Mouse (Mus musculus) forebrain, embryonic 14.5 days (tissue): ENCODE results near the gene Ankrd2. TPM values are rescaled to one million over a fixed set of nuclear protein-coding genes. Genes with fewer than 3 reads are reported as not detected.
A peak's percentile ranks its signal among the peaks of the same experiment; 100 is the strongest.

Experiments
- ATAC-seq: fragments of 200-750 bp; cut with Nextera tagmentation; 2 replicates; pipeline ENCODE4 v1.8.0; 2017; ENCODE audit warnings: mild to moderate bottlenecking, moderate library complexity
- DNase-seq: peaks from one replicate; pipeline ENCODE4 v3.0.0-alpha.2; 2015; ENCODE audit warnings: low spot score
- H3K27ac ChIP-seq: fragments of 300-500 bp; sonication (generic); 2 replicates; pipeline ENCODE4 v1.5.1; 2014; ENCODE audit warnings: low read depth, mild to moderate bottlenecking, control low read depth, low read length, moderate library complexity
- H3K27me3 ChIP-seq: fragments of 300-500 bp; sonication (generic); replicated peaks from 2 replicates; pipeline ENCODE4 v1.6.1; 2014; ENCODE audit warnings: low read length, control low read depth, mixed read lengths; ENCODE audit not compliant: control insufficient read depth, insufficient read depth
- H3K36me3 ChIP-seq: fragments of 300-500 bp; sonication (generic); 2 replicates; pipeline ENCODE4 v1.6.1; 2014; ENCODE audit warnings: low read length, control low read depth; ENCODE audit not compliant: control insufficient read depth, insufficient read depth
- H3K4me1 ChIP-seq: fragments of 300-500 bp; sonication (generic); 2 replicates; pipeline ENCODE4 v1.6.1; 2014; ENCODE audit warnings: antibody characterized with exemption, low read length, control low read depth; ENCODE audit not compliant: control insufficient read depth, insufficient read depth
- H3K4me2 ChIP-seq: fragments of 300-500 bp; sonication (generic); 2 replicates; pipeline ENCODE4 v1.6.1; 2014; ENCODE audit warnings: mild to moderate bottlenecking, control low read depth, low read length
- H3K4me3 ChIP-seq: fragments of 300-500 bp; sonication (generic); 2 replicates; pipeline ENCODE4 v1.5.1; 2014; ENCODE audit warnings: low read depth, low read length, control low read depth
- H3K9ac ChIP-seq: fragments of 300-500 bp; sonication (generic); 2 replicates; pipeline ENCODE4 v1.6.1; 2014; ENCODE audit warnings: mild to moderate bottlenecking, low read length, control low read depth, moderate library complexity
- H3K9me3 ChIP-seq: fragments of 300-500 bp; sonication (generic); replicated peaks from 2 replicates; pipeline ENCODE4 v1.6.1; 2016; ENCODE audit warnings: low read length, control low read depth, mixed read lengths; ENCODE audit not compliant: control insufficient read depth
- WGBS: fragments of 180-500 bp; shearing (Covaris S2); extraction: QIAGEN DNeasy Blood & Tissue Kit; methylation state at CpG from one replicate; pipeline ENCODE4 v1.1.7; 2014; 5-methylcytosine and 5-hydroxymethylcytosine counted together
- polyA plus RNA-seq: library from polyadenylated mRNA; unstranded; fragments of >200 nt; fragmentation: Nextera tagmentation; extraction: Ambion mirVana; gene quantifications from 2 replicates; pipeline ENCODE4 v1.2.1, GENCODE M21; 2014

Gene Ankrd2
- polyA plus RNA-seq, 1 experiment from 2014 or later, result 0.47 TPM

- ATAC-seq (peak; percentile 98), DNase-seq (peak; percentile 100)
- Histone ChIP-seq H3K9ac (peak within 1 kb of the TSS; percentile 90), H3K4me2 (peak within 1 kb of the TSS; percentile 89), H3K27me3 (no peaks in the 10 kb centered on the region), H3K27ac (peak within 1 kb of the TSS; percentile 77), H3K4me3 (peak within 1 kb of the TSS; percentile 91), H3K36me3 (0 out of 2 replicates have a peak, but pooled peaks cover 6% of the 10 kb centered on the region), H3K9me3 (no peaks in the 10 kb centered on the region), H3K4me1 (peaks cover 23% of the 10 kb centered on the region)
- WGBS, result under 1% methylated on average over 43 of the region's 55 CpGs
Measured at GRCm38 (mm10) chr19:42089748-42090595, 54.2 kb downstream of the Ankrd2 start, which contains the start of gene Pi4k2a. TSS of gene Pi4k2a (plus strand) at chr19:42090470.

GRCm38 (mm10) chr19:42090637-42091141 is 54.9 kb downstream of the Ankrd2 start:
- Histone ChIP-seq H3K4me2 (peak overlapping the region; percentile 89), H3K27me3 (no peaks in the 10 kb centered on the region), H3K9ac (peak overlapping the region; percentile 90), H3K4me1 (peaks cover 20% of the 10 kb centered on the region), H3K9me3 (no peaks in the 10 kb centered on the region), H3K27ac (peak overlapping the region; percentile 77), H3K36me3 (peaks cover 10% of the 10 kb centered on the region; the same call in 1 of the 2 replicates), H3K4me3 (peak overlapping the region; percentile 91)
- DNase-seq (no peak), ATAC-seq (peak; percentile 52)
- under 1% methylated on average over 51 of the region's 52 CpGs for WGBS

Other genes with a start within 250 kb of the Ankrd2 start
- gene Arhgap19, start 234.0 kb upstream of the Ankrd2 start, polyA plus RNA-seq, result 11.2 and 12.6 TPM in 2 replicates
- gene Frat1, start 206.0 kb upstream of the Ankrd2 start, polyA plus RNA-seq, result 34.9 and 35.5 TPM in 2 replicates
- gene Frat2, start 187.9 kb upstream of the Ankrd2 start, polyA plus RNA-seq, result 7.2 and 8.6 TPM in 2 replicates
- 8.4 and 12.8 TPM in 2 replicates for gene Rrp12, start 139.8 kb upstream of the Ankrd2 start, polyA plus RNA-seq
- gene Pgam1, start 124.1 kb upstream of the Ankrd2 start, polyA plus RNA-seq, result 505 and 522 TPM in 2 replicates
- 69.0 and 76.2 TPM in 2 replicates for gene Exosc1, start 102.6 kb upstream of the Ankrd2 start, polyA plus RNA-seq
- 77.2 and 83.7 TPM in 2 replicates for gene Zdhhc16, start 102.5 kb upstream of the Ankrd2 start, polyA plus RNA-seq
- gene Mms19, start 54.8 kb upstream of the Ankrd2 start, polyA plus RNA-seq, result 30.8 and 35.9 TPM in 2 replicates
- gene Ubtd1, start 54.2 kb upstream of the Ankrd2 start, polyA plus RNA-seq, result 5.4 and 6.7 TPM in 2 replicates
- gene Hoga1, start 9.6 kb downstream of the Ankrd2 start, polyA plus RNA-seq, result 0.76 and 0.90 TPM in 2 replicates
- not detected in 2 replicates for gene 4933411K16Rik, start 16.2 kb downstream of the Ankrd2 start, polyA plus RNA-seq
- gene Morn4, start 50.4 kb downstream of the Ankrd2 start, polyA plus RNA-seq, result 166 TPM in 2 replicates
- 13.2 and 19.5 TPM in 2 replicates for gene Pi4k2a, start 54.5 kb downstream of the Ankrd2 start, polyA plus RNA-seq
- 9.5 and 13.0 TPM in 2 replicates for gene Avpi1, start 93.1 kb downstream of the Ankrd2 start, polyA plus RNA-seq
- 2.2 and 3.1 TPM in 2 replicates for gene Marveld1, start 111.4 kb downstream of the Ankrd2 start, polyA plus RNA-seq
- 19.5 and 28.0 TPM in 2 replicates for gene Zfyve27, start 128.0 kb downstream of the Ankrd2 start, polyA plus RNA-seq
- 0.78 and 0.81 TPM in 2 replicates for gene Sfrp5, start 166.3 kb downstream of the Ankrd2 start, polyA plus RNA-seq
- 13.8 and 18.6 TPM in 2 replicates for gene Golga7b, start 211.6 kb downstream of the Ankrd2 start, polyA plus RNA-seq